Mouse (Mus musculus): ENCODE results near the gene Fcnb.

The Fcnb gene

DNA sequence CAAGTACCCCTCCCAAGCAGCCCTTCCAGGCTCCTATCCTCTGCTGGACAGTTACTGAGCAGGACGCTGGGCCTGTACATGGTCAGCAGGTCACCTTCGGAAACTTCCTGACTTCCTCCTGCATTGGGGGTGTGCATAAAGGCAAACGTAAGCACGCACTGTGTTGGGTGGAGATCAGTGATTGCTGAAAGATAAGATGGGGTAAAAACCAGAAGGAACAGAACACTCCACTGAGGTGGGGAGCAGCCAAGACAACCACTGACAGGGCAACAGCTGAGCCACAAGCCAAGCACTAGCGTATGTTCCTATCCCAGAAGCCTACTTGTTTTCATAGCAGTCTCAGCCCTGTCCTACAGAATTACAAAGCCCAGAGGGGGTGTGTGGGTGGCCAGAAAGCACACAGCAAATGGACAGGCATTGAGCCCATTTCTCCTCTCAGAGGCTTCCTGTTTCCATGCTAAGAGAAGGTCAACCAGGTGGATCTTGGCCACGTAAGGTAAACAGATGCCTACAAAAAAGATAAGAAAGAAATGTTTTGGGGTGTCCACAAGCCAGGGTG lies 12.1 kb upstream of the Fcnb start:
- Histone ChIP-seq H3K9me3 (ENCODE audit: low read length) (no peaks in the 10 kb centered on the region), H3K36me3 (ENCODE audit: insufficient read depth, low read length) (no peaks in the 10 kb centered on the region), H3K4me1 (replicated peaks; ENCODE audit: low read depth, low read length) (peaks cover 18% of the 10 kb centered on the region), H3K4me3 (replicated peaks; ENCODE audit: low read length) (no peak overlapping the region), H3K27me3 (ENCODE audit: insufficient read depth, low read length) (peaks cover 12% of the 10 kb centered on the region)
- TF ChIP-seq CTCF (conservative IDR thresholded peaks at IDR 0.05; ENCODE audit: low read length), result no peak
- TF ChIP-seq POU5F1 (IDR thresholded peaks at IDR 0.05; ENCODE audit: borderline replicate concordance, low read length), result no peak
- no peak for TF ChIP-seq NANOG (IDR thresholded peaks at IDR 0.05; ENCODE audit: borderline replicate concordance, low read length)

DNA sequence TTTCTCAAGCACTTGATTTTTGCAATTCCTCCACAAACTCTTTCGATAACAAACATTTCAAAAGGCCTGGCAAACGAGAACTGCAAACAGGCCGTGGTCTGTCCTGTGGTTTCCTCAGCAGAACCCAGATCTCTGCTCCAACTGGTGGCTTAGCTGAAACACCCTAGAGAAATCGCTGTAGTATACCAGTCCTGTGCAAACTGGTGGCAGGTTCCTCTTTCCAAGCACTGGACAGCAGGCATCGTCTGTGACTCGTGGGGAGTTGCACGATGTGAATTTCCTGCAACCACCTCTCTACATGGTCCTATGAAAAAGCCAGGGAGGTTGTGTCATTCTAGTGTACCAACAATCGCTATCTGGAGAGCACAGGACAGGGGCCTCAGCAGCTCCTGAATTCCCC lies 7.4 kb upstream of the Fcnb start:
- no peaks in the 10 kb centered on the region for H3K9me3 ChIP-seq (ENCODE audit: low read length)
- no peak for TF ChIP-seq NANOG (IDR thresholded peaks at IDR 0.05; ENCODE audit: borderline replicate concordance, low read length)
- no peaks in the 10 kb centered on the region for H3K4me1 ChIP-seq (replicated peaks; ENCODE audit: low read depth, low read length)
- H3K36me3 ChIP-seq (ENCODE audit: insufficient read depth, low read length), result no peaks in the 10 kb centered on the region
- H3K27me3 ChIP-seq (ENCODE audit: insufficient read depth, low read length), result peaks cover 3% of the 10 kb centered on the region; the same call in 1 of the 2 replicates
- no peak overlapping the region for H3K4me3 ChIP-seq (replicated peaks; ENCODE audit: low read length)

DNA sequence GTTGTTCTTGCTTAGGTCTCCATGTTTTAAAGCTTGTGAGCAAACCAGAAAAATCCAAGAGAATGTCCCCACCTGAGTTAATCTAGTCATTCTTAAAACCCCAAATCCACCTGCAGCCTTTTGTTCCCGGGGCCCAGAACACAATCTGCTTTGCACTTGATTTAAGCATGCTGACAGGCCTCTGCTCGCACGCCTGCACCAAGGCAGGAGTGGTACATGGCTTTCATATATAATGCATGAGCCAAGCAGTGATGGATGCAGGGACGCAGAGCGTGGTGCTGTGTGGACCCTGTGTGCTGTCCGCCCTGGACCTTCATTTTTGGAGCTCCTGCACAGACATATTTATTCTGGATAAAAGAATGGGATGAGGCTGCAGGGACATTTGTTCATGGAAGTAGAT lies 6.4 kb upstream of the Fcnb start:
- Histone ChIP-seq H3K4me3 (replicated peaks; ENCODE audit: low read length) (no peak overlapping the region), H3K9me3 (ENCODE audit: low read length) (no peaks in the 10 kb centered on the region), H3K36me3 (ENCODE audit: insufficient read depth, low read length) (no peaks in the 10 kb centered on the region), H3K27me3 (ENCODE audit: insufficient read depth, low read length) (peaks cover 3% of the 10 kb centered on the region; the same call in 1 of the 2 replicates), H3K4me1 (replicated peaks; ENCODE audit: low read depth, low read length) (no peaks in the 10 kb centered on the region)
- TF ChIP-seq POU5F1 (IDR thresholded peaks at IDR 0.05; ENCODE audit: borderline replicate concordance, low read length), result no peak
- TF ChIP-seq CTCF (conservative IDR thresholded peaks at IDR 0.05; ENCODE audit: low read length), result no peak
- no peak for TF ChIP-seq NANOG (IDR thresholded peaks at IDR 0.05; ENCODE audit: borderline replicate concordance, low read length)

DNA sequence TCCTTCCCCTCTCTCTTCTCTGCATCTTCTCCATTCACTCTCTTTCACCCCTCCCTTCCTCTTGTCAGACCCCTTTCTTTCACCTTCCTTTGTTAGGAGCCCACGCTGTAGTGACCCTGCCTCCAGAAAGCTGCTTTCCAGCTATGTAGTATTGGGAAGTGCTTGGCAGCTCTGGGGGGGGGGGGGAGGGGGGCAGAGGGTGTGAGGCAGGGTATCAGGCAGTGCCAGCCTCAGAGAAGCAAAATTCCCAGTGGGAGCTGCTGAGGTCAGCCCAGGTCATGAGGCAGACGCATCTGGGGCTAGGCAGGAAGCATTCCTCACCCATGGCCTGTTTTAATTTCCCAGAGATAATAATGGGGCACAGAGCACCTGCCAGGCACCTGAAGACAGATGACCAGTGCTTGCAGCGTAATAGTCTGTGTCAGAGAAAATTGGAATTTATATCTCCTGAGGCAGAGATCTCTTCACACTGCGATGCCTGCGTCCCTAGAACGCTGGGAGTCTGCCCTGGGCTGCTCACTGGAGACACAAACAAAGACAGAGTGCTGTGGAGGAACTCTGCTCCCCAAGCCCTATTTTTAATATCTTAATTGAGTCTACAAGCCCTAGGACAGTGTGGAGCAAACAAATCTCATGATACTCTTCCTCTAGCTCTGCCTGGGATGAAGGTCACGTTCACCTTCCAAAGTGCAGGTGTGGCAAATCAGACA lies 5.8 kb upstream of the Fcnb start:
- H3K27me3 ChIP-seq (ENCODE audit: insufficient read depth, low read length), result peaks cover 3% of the 10 kb centered on the region; the same call in 1 of the 2 replicates
- H3K4me1 ChIP-seq (replicated peaks; ENCODE audit: low read depth, low read length), result no peaks in the 10 kb centered on the region
- no peaks in the 10 kb centered on the region for H3K9me3 ChIP-seq (ENCODE audit: low read length)
- no peak for TF ChIP-seq CTCF (conservative IDR thresholded peaks at IDR 0.05; ENCODE audit: low read length)
- TF ChIP-seq NANOG (IDR thresholded peaks at IDR 0.05; ENCODE audit: borderline replicate concordance, low read length), result no peak
- no peak for TF ChIP-seq POU5F1 (IDR thresholded peaks at IDR 0.05; ENCODE audit: borderline replicate concordance, low read length)
- no peaks in the 10 kb centered on the region for H3K36me3 ChIP-seq (ENCODE audit: insufficient read depth, low read length)
- H3K4me3 ChIP-seq (replicated peaks; ENCODE audit: low read length), result no peak overlapping the region

DNA sequence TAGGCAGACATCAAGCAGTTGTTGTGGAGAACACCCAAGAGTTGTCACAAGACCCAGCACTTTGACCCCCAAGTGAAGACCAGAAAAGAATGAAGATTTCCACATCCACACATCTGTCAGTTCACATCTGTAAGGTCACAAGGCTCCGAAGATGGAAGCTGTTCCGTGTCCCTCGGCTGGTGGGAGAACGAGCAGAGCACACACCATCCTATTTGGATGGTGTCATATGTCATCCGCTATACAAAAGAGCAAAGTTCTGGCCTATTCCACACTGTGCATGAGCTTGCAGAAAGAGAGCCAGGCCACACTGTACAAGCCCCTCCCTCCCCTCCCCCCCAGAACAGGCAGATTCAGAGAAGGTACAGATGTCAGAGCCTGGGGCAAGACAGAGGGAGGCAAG lies 4.4 kb upstream of the Fcnb start:
- TF ChIP-seq POU5F1 (IDR thresholded peaks at IDR 0.05; ENCODE audit: borderline replicate concordance, low read length), result no peak
- no peak for TF ChIP-seq NANOG (IDR thresholded peaks at IDR 0.05; ENCODE audit: borderline replicate concordance, low read length)
- TF ChIP-seq CTCF (conservative IDR thresholded peaks at IDR 0.05; ENCODE audit: low read length), result no peak
- Histone ChIP-seq H3K27me3 (ENCODE audit: insufficient read depth, low read length) (peaks cover 3% of the 10 kb centered on the region; the same call in 1 of the 2 replicates), H3K4me3 (replicated peaks; ENCODE audit: low read length) (no peak overlapping the region), H3K9me3 (ENCODE audit: low read length) (no peaks in the 10 kb centered on the region), H3K36me3 (ENCODE audit: insufficient read depth, low read length) (no peaks in the 10 kb centered on the region), H3K4me1 (replicated peaks; ENCODE audit: low read depth, low read length) (no peaks in the 10 kb centered on the region)

DNA sequence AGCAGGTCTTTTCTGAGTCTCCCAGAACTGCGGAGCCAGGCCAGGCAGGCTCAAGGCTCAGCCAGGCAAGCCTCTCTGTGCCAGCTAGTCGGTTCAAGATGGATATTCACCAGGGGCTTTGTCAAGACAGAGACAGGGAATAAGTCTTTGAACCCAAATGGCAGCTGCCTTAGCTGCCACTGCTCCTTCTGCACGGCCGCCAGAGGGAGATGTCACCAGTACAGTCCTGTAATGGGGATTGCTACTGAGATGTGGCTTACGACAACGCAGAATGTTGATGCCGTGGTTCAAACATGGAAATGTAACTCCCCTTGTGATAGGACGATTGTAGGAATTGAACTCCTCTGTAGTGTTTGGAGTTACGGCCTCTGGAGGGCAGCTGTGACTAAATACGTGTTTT lies 1.4 kb upstream of the Fcnb start:
- H3K27me3 ChIP-seq (ENCODE audit: insufficient read depth, low read length), result no peaks in the 10 kb centered on the region
- H3K4me1 ChIP-seq (replicated peaks; ENCODE audit: low read depth, low read length), result no peaks in the 10 kb centered on the region
- no peaks in the 10 kb centered on the region for H3K36me3 ChIP-seq (ENCODE audit: insufficient read depth, low read length)
- no peak overlapping the region for H3K4me3 ChIP-seq (replicated peaks; ENCODE audit: low read length)
- TF ChIP-seq POU5F1 (IDR thresholded peaks at IDR 0.05; ENCODE audit: borderline replicate concordance, low read length), result no peak
- TF ChIP-seq NANOG (IDR thresholded peaks at IDR 0.05; ENCODE audit: borderline replicate concordance, low read length), result no peak
- no peak for TF ChIP-seq CTCF (conservative IDR thresholded peaks at IDR 0.05; ENCODE audit: low read length)
- no peaks in the 10 kb centered on the region for H3K9me3 ChIP-seq (ENCODE audit: low read length)

- Histone ChIP-seq H3K4me1 (replicated peaks; ENCODE audit: low read depth, low read length) (no peaks in the 10 kb centered on the region), H3K36me3 (ENCODE audit: insufficient read depth, low read length) (no peaks in the 10 kb centered on the region), H3K27me3 (ENCODE audit: insufficient read depth, low read length) (no peaks in the 10 kb centered on the region), H3K4me3 (replicated peaks; ENCODE audit: low read length) (no peak overlapping the region), H3K9me3 (ENCODE audit: low read length) (peaks cover 3% of the 10 kb centered on the region; the same call in 1 of the 2 replicates)
- TF ChIP-seq NANOG (IDR thresholded peaks at IDR 0.05; ENCODE audit: borderline replicate concordance, low read length) (no peak), CTCF (conservative IDR thresholded peaks at IDR 0.05; ENCODE audit: low read length) (no peak), POU5F1 (IDR thresholded peaks at IDR 0.05; ENCODE audit: borderline replicate concordance, low read length) (no peak)
Observed at GRCm38 (mm10) chr2:28075616-28076187, 9.0 kb downstream of the Fcnb start.

- Histone ChIP-seq H3K4me3 (replicated peaks; ENCODE audit: low read length) (no peak overlapping the region), H3K4me1 (replicated peaks; ENCODE audit: low read depth, low read length) (no peaks in the 10 kb centered on the region), H3K27me3 (ENCODE audit: insufficient read depth, low read length) (no peaks in the 10 kb centered on the region), H3K9me3 (ENCODE audit: low read length) (peaks cover 14% of the 10 kb centered on the region), H3K36me3 (ENCODE audit: insufficient read depth, low read length) (no peaks in the 10 kb centered on the region)
- TF ChIP-seq NANOG (IDR thresholded peaks at IDR 0.05; ENCODE audit: borderline replicate concordance, low read length) (no peak), POU5F1 (IDR thresholded peaks at IDR 0.05; ENCODE audit: borderline replicate concordance, low read length) (no peak)
Observed at GRCm38 (mm10) chr2:28068537-28068878, 16.2 kb downstream of the Fcnb start.

Data from E14TG2a.4 (cell line).